Mouse (Mus musculus) lung, postnatal 25 days (tissue): ENCODE data around the gene Usp25.
A peak's percentile ranks its signal among the peaks of the same experiment; 100 is the strongest.

Experiments
- DNase-seq: peaks from one replicate; pipeline ENCODE4 v3.0.0; 2022; ENCODE audit warnings: low spot score

Usp25 gene

DNA sequence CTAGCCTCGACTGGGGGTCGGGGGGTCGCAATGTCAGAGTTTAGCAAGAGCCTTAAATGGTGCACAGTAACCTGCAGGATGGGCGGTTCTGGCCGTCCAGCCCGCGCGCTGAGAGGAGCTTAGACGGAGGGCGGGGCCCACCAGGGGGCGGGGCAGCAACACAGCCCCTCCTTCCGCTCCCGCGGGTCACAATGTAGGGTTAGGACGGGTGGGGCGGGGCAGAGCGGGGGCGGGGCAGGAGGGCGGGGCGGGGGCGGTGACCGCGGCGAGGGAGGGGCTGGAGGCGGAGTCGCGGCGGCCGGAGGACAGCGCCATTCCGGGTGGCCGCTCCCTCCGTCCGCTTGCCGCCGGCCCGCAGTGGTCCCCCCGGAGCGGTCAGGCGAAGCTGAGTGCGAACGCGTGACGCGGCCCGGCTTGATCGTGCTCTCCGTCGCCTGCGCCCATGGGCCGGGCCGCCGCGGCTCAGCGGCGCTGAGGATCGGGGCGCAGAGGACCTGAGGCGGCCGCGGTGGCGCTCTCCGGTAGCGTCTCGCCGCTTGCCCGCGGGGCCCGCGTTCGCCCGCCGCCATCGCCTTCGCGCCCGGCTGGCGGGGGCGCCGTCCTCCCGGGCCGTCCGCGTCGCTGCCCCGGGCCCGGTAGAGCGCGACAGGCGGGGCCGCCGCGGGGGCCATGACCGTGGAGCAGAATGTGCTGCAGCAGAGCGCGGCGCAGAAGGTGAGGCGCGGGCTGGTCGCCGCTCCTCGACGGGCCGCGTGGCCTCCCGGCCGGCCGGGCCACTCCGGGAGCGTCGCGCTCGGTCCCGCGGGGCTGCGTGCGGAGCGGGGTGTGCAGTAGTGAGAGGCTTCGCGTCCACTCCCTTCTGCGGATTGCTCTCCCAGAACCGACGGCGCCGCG lies at the start of gene Usp25:
Gene Usp25 (plus strand): TSS at position 280 of the 894 bp plus-strand sequence.
- peak; percentile 95 for DNase-seq

DNA sequence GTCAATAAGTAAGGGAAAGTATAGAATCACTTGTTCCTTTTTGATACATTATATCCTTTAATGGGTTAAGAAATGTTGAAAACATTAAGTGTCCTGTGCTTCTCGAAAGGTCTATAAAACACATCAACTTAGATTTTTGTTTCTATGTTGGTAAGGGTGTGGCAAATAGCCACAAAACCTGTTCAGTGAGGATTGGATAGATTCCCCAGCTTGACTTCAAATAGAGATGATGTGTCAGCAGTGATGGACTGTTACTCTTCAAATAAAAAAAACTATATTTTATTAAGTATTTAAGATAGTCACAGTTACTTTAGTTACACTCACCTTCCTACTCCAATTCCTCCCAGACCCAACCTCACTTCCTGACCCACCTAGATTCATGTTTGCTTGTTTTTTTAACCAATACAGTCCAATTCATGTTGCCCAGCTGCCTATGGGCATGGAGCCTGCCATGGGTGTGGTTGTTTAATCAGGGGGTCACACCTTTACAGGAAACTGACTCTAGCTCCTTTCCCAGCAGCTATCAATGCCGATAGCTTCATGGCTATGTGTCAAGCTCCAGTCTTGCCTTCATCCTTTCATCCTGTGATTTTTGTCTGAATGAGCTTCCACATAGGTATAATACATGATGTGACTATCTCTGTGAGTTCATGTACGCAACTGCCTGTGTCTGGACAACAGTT lies 45.8 kb upstream of the Usp25 start:
- DNase-seq, result no peak

- no peak for DNase-seq
Measured at GRCm38 (mm10) chr16:76971211-76971610, 42.3 kb upstream of the Usp25 start.

DNA sequence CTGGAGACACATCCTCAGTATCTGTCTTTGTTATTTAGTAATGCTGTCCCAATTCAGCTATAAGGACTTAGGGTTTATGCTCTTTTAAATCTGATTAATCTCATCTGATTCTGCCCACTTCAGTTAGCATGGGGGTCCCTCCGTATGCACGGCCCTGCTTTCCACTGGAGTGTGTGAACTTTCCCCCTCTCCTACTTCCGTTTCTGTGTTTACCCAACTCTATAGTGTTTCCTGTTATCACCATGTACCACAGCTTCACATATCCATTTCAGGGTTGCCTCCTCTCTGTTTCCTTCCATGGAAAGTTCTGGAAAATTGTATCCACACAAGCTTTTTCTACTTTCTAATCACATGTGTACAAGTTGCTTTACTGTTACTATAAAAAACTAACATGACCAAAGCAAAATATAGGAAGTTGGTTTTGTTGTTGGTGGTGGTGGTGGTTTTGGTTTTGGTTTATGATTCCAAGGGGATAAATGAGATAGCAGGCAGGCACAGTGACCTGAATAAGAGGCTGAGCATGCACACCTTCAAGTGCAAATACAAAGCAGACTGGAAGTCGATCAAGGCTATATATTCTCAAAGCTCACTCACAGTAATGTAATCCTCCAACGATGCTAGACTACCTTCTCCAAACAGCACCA lies 36.6 kb upstream of the Usp25 start:
- no peak for DNase-seq

GRCm38 (mm10) chr16:76983696-76984095 lies 29.8 kb upstream of the Usp25 start:
- DNase-seq, result no peak

GRCm38 (mm10) chr16:76987711-76988110 lies 25.8 kb upstream of the Usp25 start:
- no peak for DNase-seq

- no peak for DNase-seq
Measured at GRCm38 (mm10) chr16:77003900-77004299, 9.6 kb upstream of the Usp25 start.

DNA sequence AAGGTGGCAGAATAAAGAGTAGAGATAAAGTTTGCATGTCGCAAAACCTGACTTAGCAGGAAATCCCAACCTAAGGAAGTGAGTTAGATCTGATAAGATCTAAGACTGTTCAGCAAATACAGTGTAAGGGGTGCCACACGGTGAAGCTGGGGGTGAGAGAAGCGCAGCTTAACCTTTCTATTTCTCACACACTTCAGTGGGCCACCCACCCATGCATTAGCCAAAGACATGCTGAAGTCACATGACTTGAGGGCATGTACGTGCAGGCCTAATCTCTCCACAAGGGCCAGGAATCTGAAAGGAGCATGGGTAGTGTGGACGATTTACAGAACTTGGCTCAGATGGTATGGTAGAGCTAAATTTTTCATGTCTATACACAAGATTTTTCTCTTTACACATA lies 4.3 kb upstream of the Usp25 start:
- DNase-seq, result no peak

DNA sequence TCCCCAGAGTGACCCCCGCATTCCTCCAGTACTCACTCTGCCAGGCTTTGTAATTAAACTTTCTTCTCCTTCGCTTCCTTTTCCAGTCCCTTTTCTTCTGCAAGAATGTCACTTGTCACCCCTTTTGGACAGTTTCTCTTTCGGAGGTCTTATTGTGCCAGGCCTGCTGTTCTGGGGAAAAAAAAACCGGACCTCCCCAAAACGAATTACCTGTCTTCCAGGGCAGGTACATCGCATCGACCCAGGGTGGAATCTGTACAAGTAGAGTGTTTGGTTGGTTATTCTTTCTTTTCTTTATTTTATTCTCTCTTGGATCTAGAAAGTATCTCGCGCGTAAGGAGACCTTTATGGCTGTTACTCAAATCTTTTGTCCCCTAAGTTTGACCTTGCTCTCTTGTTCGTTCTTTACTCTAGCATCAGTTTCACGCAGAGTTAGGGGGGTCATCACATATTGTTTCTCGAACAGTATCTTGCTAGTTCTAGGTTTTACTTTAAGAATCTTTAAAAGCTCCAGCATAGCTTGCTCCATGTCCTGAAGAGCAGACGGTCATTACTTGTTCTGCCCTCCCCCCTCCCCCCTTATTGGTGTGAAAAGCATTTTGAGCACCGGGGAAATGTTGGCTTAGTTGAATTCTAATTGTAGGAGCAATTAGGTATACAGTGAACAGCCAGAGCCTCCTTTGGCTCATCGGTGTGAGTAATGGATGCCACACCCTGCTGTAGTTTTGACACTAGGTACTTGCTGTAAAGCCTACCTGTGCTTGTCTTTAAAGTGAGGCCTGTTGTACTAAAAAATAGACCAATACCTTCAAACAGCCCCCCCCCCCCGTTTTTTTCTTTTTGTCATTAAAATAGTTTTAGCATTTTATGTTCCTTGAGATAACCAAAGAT lies 1.1 kb downstream of the Usp25 start:
- DNase-seq, result no peak

DNA sequence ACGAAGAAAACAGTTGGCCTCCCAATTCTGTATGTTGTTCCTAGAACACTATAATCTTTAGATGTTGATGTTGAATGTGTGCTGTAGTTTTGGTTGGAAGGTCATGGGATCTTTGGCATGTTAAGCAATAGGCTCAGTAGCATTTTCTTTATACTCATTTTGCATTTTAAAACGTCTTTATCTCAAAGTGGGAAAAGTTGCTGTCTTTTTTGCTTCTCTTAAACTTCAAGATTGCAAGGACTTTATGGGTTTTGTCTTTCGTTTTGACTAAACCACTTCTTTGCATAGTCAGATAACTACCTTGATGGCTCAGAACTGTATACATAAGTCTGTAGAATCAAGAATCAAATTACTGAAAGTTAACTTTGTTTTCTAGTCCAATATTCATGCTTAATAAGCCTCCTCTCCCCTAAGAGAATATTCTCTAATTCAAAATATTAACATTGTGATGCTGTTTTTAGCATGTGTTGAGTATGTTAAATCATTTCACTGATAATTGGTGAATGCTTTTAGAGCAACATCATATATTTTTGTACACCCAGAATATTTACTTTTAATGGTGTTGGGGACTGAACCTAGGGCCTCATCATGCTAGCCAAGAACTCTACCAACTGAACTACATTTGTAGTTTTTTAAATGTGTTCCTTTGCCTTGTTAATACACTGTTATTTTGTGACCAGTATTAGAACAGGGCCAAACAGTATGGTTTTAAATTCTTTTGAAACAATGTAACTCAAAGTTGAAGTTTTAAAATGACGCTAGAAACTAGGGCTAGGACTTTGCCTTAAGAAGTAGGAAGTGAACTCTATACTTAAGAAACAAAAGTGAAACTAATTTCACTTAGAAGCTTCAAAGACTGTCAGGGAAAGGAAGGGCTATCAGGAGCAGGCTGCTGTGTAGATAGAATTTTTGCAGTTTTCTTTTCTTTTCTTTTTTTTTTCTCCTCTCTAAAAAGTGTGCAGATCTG lies 2.2 kb downstream of the Usp25 start:
- peak; percentile 31 for DNase-seq

DNA sequence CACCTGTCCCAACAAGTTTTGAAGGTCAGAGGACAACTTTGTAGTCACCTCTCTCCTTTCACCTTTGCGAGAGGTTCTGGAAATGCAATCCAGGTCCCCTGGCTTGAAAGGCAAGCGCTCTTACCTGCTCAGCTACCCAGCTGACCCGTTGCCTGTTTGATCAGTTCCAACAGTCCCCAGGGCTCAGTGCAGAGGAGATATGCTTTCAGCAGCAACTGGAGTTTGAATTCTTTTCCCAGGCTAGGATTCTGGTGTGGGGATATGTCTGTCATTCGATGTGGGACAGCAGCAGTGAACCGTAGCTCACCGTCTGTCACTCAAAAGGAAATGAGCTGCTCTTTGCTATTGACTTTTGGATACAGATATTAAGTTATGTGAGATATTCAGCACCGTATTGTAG lies 4.4 kb downstream of the Usp25 start:
- no peak for DNase-seq

DNA sequence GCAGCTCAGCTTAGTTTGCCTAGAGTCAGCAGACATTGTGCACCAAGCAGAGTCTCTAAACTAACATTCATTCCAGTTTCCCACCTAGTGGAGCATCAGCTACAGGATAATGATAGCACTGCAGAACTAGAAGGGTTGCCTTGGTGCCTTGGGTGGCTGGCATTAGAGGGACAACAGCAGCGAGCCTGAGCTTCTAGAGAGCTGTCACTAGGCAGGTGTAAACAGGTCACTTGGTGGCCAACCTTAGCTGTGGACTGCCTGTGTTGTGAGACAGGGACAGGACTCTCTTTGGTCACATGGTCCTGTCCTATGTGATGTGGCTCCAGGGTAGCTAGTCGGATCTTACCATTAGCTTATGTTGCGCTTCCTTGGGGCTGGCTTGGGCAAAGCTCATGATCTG lies 6.7 kb downstream of the Usp25 start:
- no peak for DNase-seq

DNA sequence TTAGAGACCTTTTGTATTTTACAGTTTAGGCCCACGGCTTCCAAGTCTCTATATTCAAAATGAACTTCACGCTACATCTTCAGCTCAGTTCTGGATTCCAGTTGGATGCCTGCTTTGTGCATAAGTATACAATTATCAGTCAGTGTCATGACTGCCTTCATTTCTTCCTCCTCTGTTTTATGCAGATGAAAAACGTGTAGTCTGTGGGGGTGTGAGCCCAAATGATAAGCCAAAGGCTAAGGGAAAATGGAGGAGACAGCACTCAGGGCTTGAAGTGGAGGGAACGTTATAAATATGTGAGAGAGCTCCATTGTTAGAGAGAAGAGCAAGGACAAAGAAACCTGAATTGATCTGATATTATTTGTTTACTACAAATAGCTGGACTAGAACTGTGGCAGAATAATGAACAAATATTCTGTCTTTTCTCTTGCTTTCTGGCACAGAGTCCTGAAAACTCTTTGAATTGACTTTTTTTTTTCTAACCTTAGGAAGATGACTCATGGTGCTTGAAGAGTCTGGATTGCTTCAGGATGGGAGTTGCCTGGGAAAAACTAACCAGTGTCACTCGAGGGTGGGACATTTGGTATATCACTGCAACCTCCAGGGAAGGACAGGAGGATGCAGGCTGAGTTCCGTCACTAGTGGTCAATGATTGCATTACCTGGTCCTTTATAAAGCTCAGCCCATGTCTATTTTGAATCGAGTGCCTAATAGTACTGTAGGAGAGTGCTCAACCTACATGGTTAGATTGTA lies 10.3 kb downstream of the Usp25 start:
- no peak for DNase-seq

- no peak for DNase-seq
Measured at GRCm38 (mm10) chr16:77026099-77026498, 12.6 kb downstream of the Usp25 start.

- no peak for DNase-seq
Measured at GRCm38 (mm10) chr16:77026933-77027332, 13.4 kb downstream of the Usp25 start.

DNA sequence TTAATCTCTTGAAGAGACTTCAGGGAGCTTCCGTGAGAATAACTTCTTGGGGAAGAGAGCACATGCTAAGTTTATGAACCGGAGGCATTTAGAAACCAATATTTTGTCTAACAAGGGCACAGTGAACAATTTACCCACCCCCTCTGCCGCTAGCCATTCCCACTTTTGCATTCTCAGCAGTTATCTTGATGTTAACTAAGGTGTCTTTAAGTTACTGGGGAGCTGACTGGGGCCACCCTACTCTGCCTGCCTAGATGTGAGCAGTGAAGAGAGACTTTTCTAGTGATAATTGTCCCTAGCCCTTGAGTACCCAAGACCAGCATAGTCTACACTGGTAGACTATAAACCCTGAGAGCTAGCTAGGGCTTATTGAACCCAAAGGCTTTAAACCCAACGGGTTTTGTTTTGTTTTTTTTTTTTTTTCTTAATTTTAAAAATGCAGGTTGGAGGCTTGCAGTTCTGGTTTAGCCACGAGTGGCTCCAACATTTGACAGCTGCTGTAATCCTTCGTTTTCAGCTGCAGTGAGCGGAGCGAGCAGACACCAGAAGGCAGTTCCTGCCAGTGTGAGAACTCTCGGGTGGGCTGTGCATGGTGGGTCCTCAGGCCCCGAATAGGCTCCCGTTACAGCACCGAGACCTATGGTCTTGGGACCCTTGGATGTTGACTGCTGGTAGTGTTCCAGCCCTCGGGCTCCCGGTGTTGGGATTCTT lies 14.6 kb downstream of the Usp25 start:
- no peak for DNase-seq

DNA sequence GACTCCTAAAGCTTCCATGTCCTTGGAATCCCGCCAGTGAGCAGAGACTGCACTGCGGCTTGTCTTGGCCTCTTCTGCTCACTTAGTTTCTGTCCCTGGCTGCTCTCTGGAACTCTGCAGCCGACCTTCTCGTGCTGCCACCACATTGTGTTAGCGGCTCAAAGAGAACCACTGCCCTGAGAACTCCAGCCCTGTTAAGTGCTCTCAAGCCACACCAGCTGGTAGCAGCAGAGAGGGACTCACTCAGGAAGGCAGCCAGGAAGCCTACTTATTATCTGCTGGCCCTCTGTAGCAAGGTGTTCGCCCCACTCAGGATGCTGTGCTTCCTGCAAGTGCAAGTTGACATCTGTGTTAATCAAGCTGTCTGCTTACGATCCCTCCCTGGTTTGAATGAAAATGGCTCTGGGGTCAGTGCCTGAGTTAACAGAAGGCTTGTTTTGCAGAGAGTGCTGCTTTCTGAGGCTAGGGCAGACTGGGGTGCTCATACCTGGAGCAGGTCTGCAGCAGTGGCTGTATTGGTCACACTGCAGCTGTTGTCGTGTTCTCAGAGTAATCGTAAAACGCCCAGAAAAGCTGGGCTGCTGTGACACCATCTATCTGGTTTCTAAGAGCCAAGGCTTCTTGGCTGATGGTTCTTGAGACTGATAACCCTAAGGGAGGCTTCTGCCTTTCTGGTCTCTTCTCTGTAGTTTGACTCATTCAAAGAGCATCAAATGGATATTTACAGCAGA lies 15.3 kb downstream of the Usp25 start:
- DNase-seq, result peak; percentile 43

GRCm38 (mm10) chr16:77030435-77030834 lies 16.9 kb downstream of the Usp25 start:
- DNase-seq, result no peak

- DNase-seq, result no peak
Measured at GRCm38 (mm10) chr16:77034329-77034728, 20.8 kb downstream of the Usp25 start.
